Mouse (Mus musculus): ENCODE data around the gene Sh2d1b1.

DNA sequence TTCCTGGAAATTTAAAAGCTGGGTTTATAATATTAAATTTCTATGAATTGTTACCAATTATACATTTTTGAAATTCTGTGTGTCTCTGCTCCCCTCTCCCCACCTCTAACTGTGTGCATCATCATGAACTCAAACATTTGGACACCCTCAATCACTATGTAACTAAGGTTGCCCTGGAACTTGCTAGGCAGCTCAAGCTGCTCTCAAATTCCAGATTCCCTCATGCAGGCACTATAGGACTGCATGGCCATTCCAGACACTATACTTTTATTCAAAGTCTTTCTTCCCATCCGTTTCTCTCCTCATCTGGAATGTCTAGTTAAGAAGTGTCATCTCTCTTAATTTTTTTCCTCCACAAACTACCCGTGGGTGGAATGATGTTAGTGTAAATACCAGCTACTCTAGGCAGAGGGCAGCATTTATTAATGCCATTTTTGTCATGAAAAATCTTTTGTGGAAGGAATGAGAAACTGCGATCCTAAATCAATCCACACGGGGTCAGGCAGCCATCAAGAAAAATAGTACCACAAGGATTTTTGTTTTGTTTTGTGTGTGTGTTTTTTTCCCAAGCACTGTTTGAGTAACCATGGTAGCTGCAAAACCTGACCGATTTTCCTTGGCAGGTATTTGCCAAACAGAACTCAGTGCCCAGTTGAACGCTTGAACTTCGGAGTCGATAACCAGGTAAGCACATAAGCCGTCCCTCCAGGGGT is 15.3 kb downstream of the Sh2d1b1 start:
- TF ChIP-seq CTCF (IDR thresholded peaks at IDR 0.05; ENCODE audit: low read depth) (peak; percentile 92), EP300 (IDR thresholded peaks at IDR 0.05; ENCODE audit: low read depth) (no peak)
